In genomic region chr10:40683092-40683867, GRCm38 (mm10) we compare ENCODE assay signal across 8 mouse cellular contexts. TPM values are rescaled to one million over a fixed set of nuclear protein-coding genes. Genes with fewer than 3 reads are reported as not detected.
DNase-seq lines count a peak whose midpoint lies in the region; ATAC-seq and TF ChIP-seq lines count a peak whose summit lies in the region.

Gene Mettl24 (plus strand): TSS chr10:40683282.

- under 1% methylated on average over 42 of the region's 50 CpGs for WGBS in hindbrain, embryonic 15.5 days

- no peak for TF ChIP-seq POLR2A in cortical plate, adult 2 months (IDR thresholded peaks at IDR 0.05; ENCODE audit: extremely low read depth, insufficient read depth, low read length)

- no peaks in the 10 kb centered on the region for H3K36me3 ChIP-seq in hindbrain, embryonic 15.5 days

- peak; percentile 78 for ATAC-seq in hindbrain, embryonic 15.5 days (ENCODE audit: low FRiP score, low read depth)
- no peak for ATAC-seq in erythroid progenitor cell, adult 5-6 weeks (replicated peaks; ENCODE audit: low FRiP score, poor library complexity, severe bottlenecking)

- H3K27me3 ChIP-seq in hindbrain, embryonic 15.5 days = no peaks in the 10 kb centered on the region

- peak; percentile 73 for DNase-seq in adrenal gland, adult 8-10 months
- peak; percentile 59 to 70 for DNase-seq in gastrocnemius, adult 8-10 months (ENCODE audit: low spot score in 2 of 2)
- DNase-seq in layer of hippocampus, postnatal 36 days = peak; percentile 50 to 52
- peak; percentile 85 for DNase-seq in lung, postnatal 25 days (ENCODE audit: low spot score)
- DNase-seq in right cerebral cortex, postnatal 14 days = peak; percentile 67

- peak within 1 kb of the TSS; percentile 63 for H3K9ac ChIP-seq in hindbrain, embryonic 15.5 days

- peak; percentile 47 for TF ChIP-seq CTCF in cortical plate, adult 2 months (IDR thresholded peaks at IDR 0.05; ENCODE audit: extremely low read depth, insufficient read depth, low read length)

- H3K4me1 ChIP-seq in cortical plate, adult 2 months (ENCODE audit: control insufficient read depth, insufficient read depth, low read length) = peaks cover 13% of the 10 kb centered on the region
- peaks cover 17% of the 10 kb centered on the region for H3K4me1 ChIP-seq in hindbrain, embryonic 15.5 days (replicated peaks)

- no peaks in the 10 kb centered on the region for H3K9me3 ChIP-seq in hindbrain, embryonic 15.5 days

- peak within 1 kb of the TSS; percentile 93 for H3K4me2 ChIP-seq in hindbrain, embryonic 15.5 days

- H3K27ac ChIP-seq in cortical plate, adult 2 months (ENCODE audit: insufficient read depth, low read length) = peak within 1 kb of the TSS; percentile 99
- H3K27ac ChIP-seq in hindbrain, embryonic 15.5 days (replicated peaks) = no peak within 1 kb of the TSS; the same call in 1 of the 2 replicates

- H3K4me3 ChIP-seq in cortical plate, adult 2 months (ENCODE audit: insufficient read depth, low read length) = peak within 1 kb of the TSS; percentile 4; the same call in 1 of the 2 replicates
- H3K4me3 ChIP-seq in hindbrain, embryonic 15.5 days = peak within 1 kb of the TSS; percentile 50

RNA-seq across cellular contexts. Expression of gene Mettl24, which starts in this region (rescaled TPM):
- 10 to 100 TPM in 1 of 4 experiments, 1 to 10 TPM in 3; 6.7 to 10.4 (median 8.5) TPM for total RNA-seq in adrenal gland, adult 8-10 months (2022)
- 1.4 and 1.6 TPM in 2 replicates for polyA plus RNA-seq in cortical plate, adult 2 months (2012; rRNA removed)
- 1 to 10 TPM in 1 of 4 experiments, under 1 TPM in 3; 0.53 to 1.3 (median 0.60) TPM for total RNA-seq in gastrocnemius, adult 8-10 months (2022)
- 0.51 and 0.60 TPM in 2 replicates for polyA plus RNA-seq in hindbrain, embryonic 15.5 days (2015; fragmentation: Nextera tagmentation; extraction: Ambion mirVana)
- total RNA-seq in layer of hippocampus, postnatal 36 days (2021) = 1 to 10 TPM; 1.9 to 3.0 TPM
- total RNA-seq in erythroid progenitor cell, adult 5-6 weeks (2015; ENCODE audit: low replicate concordance) = not detected in 2 replicates
- total RNA-seq in erythroid progenitor cell, adult 5-6 weeks (2017; ENCODE audit: low replicate concordance) = not detected in 2 replicates

Comparison
In these comparisons a context has a peak if more than half of its experiments do, and no peak if none do; other contexts are left out.
1. Peak in ATAC-seq, H3K4me3 ChIP-seq, H3K9ac ChIP-seq and H3K4me2 ChIP-seq in hindbrain, embryonic 15.5 days; RNA of the gene not detected or under 1 TPM.